11 mouse cellular contexts compared by ENCODE assay signal in the genomic region with DNA sequence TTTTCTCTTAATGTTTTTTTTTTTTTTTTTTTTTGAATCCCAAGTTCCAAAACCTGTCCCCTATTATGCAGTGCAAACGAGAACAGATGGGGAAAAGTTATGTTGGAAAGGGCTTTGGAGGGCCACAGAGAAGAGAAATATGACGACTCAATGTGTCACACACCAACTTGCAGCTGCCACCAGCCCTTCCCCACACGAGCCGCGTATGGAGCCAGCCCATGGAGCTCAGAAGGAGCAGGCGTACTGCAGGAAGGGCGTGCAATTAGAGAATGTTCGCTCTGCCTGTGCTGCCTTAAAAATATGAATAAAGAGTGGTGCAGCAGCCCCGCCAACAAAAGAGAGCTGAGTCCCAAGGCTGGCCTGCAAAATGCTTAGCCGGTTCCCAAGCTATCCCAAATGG. TPM values are rescaled to one million over a fixed set of nuclear protein-coding genes. Genes with fewer than 3 reads are reported as not detected.
A peak's percentile ranks its signal among the peaks of the same experiment; 100 is the strongest.
DNase-seq lines count a peak whose midpoint lies in the region; ATAC-seq and TF ChIP-seq lines count a peak whose summit lies in the region.
"Had no signal": no experiment of that assay in that cellular context is flagged by ENCODE, and none has a peak within 500 bp of the region (broad histone marks: within the 10 kb centered on the region; RNA-seq: fewer than 3 reads in every experiment).

No protein-coding gene starts in this region.

- TF ChIP-seq CTCF in kidney, adult 2 months (conservative IDR thresholded peaks at IDR 0.05; ENCODE audit: insufficient read depth, insufficient read length, low read depth, low read length): no peak

- no peaks in the 10 kb centered on the region for H3K4me1 ChIP-seq in hindbrain, embryonic 16.5 days (ENCODE audit: control insufficient read depth, insufficient read depth, low read depth, low read length)
- no peaks in the 10 kb centered on the region for H3K4me1 ChIP-seq in hindbrain, embryonic 11.5 days (replicated peaks; ENCODE audit: control insufficient read depth, insufficient read depth, low read length)
- H3K4me1 ChIP-seq in kidney, adult 2 months (ENCODE audit: control insufficient read depth, insufficient read depth, low read length): no peaks in the 10 kb centered on the region

- H3K9ac ChIP-seq in hindbrain, embryonic 16.5 days (ENCODE audit: low read depth, low read length): no peak overlapping the region; the same call in 1 of the 2 replicates
- no peak overlapping the region for H3K9ac ChIP-seq in hindbrain, embryonic 11.5 days (ENCODE audit: low read depth, low read length)

- ATAC-seq in hindbrain, embryonic 16.5 days: 0 out of 2 replicates have a peak, but pooled peaks have one; percentile 35
- ATAC-seq in hindbrain, embryonic 11.5 days (ENCODE audit: low FRiP score): no peak

- H3K27me3 ChIP-seq in hindbrain, embryonic 16.5 days (replicated peaks; ENCODE audit: control insufficient read depth, insufficient read depth, low read length): no peaks in the 10 kb centered on the region
- H3K27me3 ChIP-seq in hindbrain, embryonic 11.5 days (ENCODE audit: control insufficient read depth, insufficient read depth, low read length): no peaks in the 10 kb centered on the region
- no peaks in the 10 kb centered on the region for H3K27me3 ChIP-seq in kidney, adult 2 months (replicated peaks; ENCODE audit: control insufficient read depth, insufficient read depth, low read length)

- H3K9me3 ChIP-seq in hindbrain, embryonic 16.5 days (ENCODE audit: control insufficient read depth, low read length): no peaks in the 10 kb centered on the region
- no peaks in the 10 kb centered on the region for H3K9me3 ChIP-seq in hindbrain, embryonic 11.5 days (ENCODE audit: control insufficient read depth, low read length)
- H3K9me3 ChIP-seq: hindbrain, embryonic 10.5 days had no signal

- no peak for TF ChIP-seq POLR2A in kidney, adult 2 months (IDR thresholded peaks at IDR 0.05; ENCODE audit: low read depth, low read length)

- WGBS in hindbrain, embryonic 16.5 days: 64% methylated on average over 10 of the region's 10 CpGs
- WGBS in hindbrain, embryonic 11.5 days: 79% methylated on average over 10 of the region's 10 CpGs
- 82% methylated on average over 10 of the region's 10 CpGs for WGBS in kidney, adult 2 months

- no peak overlapping the region for H3K4me3 ChIP-seq in hindbrain, embryonic 16.5 days (ENCODE audit: low read length)
- no peak overlapping the region for H3K4me3 ChIP-seq in hindbrain, embryonic 11.5 days (ENCODE audit: low read depth, low read length)
- H3K4me3 ChIP-seq in kidney, adult 2 months (ENCODE audit: insufficient read depth, low read depth, low read length): no peak overlapping the region
- H3K4me3 ChIP-seq: hindbrain, embryonic 10.5 days had no signal

- no peak for DNase-seq in hindbrain, embryonic 11.5 days (ENCODE audit: low spot score)
- DNase-seq in brain, embryonic 18.5 days (ENCODE audit: low read depth, low spot score): peak; percentile 82
- DNase-seq in layer of hippocampus, adult 9-11 months: peak; percentile 91
- DNase-seq in right cerebral cortex, adult 18-20 months: peak; percentile 84
- DNase-seq in MN1 (ENCODE audit: low spot score): no peak
- DNase-seq in thymus, postnatal 14 days: no peak
- no peak for DNase-seq in kidney, adult 2 months
- DNase-seq: cerebellum, adult 8-10 months; kidney, postnatal 14 days had no signal

- H3K36me3 ChIP-seq in hindbrain, embryonic 16.5 days (ENCODE audit: control insufficient read depth, insufficient read depth, low read length): no peaks in the 10 kb centered on the region
- no peaks in the 10 kb centered on the region for H3K36me3 ChIP-seq in hindbrain, embryonic 11.5 days (ENCODE audit: control insufficient read depth, insufficient read depth, low read length)
- H3K36me3 ChIP-seq in kidney, adult 2 months (ENCODE audit: control insufficient read depth, insufficient read depth, low read length): no peaks in the 10 kb centered on the region
- H3K36me3 ChIP-seq: hindbrain, embryonic 10.5 days had no signal

- no peak overlapping the region for H3K4me2 ChIP-seq in hindbrain, embryonic 16.5 days (ENCODE audit: low read length)
- no peak overlapping the region for H3K4me2 ChIP-seq in hindbrain, embryonic 11.5 days (replicated peaks; ENCODE audit: low read depth, low read length)

- H3K27ac ChIP-seq in hindbrain, embryonic 16.5 days (ENCODE audit: low read depth, low read length): no peak overlapping the region
- no peak overlapping the region for H3K27ac ChIP-seq in hindbrain, embryonic 11.5 days (ENCODE audit: low read depth, low read length)
- no peak overlapping the region for H3K27ac ChIP-seq in kidney, adult 2 months (ENCODE audit: insufficient read depth, low read depth, low read length)
- H3K27ac ChIP-seq: hindbrain, embryonic 10.5 days had no signal

RNA-seq across cellular contexts. Expression of a gene that starts 19.2 kb away (rescaled TPM):
- 14.6 and 15.1 TPM in 2 replicates for polyA plus RNA-seq in hindbrain, embryonic 16.5 days (2015; fragmentation: Nextera tagmentation; extraction: Ambion mirVana)
- polyA plus RNA-seq in hindbrain, embryonic 11.5 days (2014; fragmentation: Nextera tagmentation; extraction: Ambion mirVana): 5.9 and 6.3 TPM in 2 replicates
- 14.0 and 15.5 TPM in 2 replicates for polyA plus RNA-seq in kidney, adult 2 months (2012; rRNA removed)

RNA-seq across cellular contexts. Expression of a gene that starts 19.4 kb away (rescaled TPM):
- 4.6 and 5.1 TPM in 2 replicates for polyA plus RNA-seq in hindbrain, embryonic 16.5 days (2015; fragmentation: Nextera tagmentation; extraction: Ambion mirVana)
- polyA plus RNA-seq in hindbrain, embryonic 11.5 days (2014; fragmentation: Nextera tagmentation; extraction: Ambion mirVana): 5.8 and 6.0 TPM in 2 replicates
- polyA plus RNA-seq in kidney, adult 2 months (2012; rRNA removed): 5.6 and 6.3 TPM in 2 replicates

Comparison
In these comparisons a context has a peak if more than half of its experiments do, and no peak if none do; other contexts are left out.
1. DNase-seq: peak in brain, embryonic 18.5 days (single experiment), layer of hippocampus, adult 9-11 months (single experiment) and right cerebral cortex, adult 18-20 months (single experiment); none in hindbrain, embryonic 11.5 days (single experiment), MN1 (single experiment), thymus, postnatal 14 days (single experiment) and kidney, adult 2 months (single experiment).